Mouse (Mus musculus): ENCODE data around the gene Fbxo9. TPM values are rescaled to one million over a fixed set of nuclear protein-coding genes. Genes with fewer than 3 reads are reported as not detected.

Gene Fbxo9
- polyA plus RNA-seq, 1 experiment, result 93.3 TPM

DNA sequence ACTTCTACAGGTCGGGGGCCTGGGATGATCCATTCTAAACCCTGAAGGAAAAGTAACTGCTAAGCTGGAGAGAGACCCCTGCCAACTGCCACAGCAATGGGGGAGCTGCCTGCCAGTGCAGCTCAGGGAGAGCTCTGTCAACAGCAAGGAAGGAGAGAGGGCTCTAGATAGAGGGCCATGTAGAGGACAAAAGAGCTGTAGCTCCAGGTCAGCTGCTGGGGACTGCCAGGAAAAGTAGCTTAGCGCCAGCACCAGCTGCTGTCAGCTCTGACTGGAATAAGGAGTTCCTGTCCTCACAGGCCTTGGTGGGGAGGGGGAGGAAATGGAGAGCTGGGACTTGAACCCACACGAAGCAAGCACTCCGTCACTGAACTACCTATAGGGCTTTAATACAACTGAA is 20.3 kb downstream of the Fbxo9 start:
- WGBS, result 57% methylated on average over 4 of the region's 4 CpGs

DNA sequence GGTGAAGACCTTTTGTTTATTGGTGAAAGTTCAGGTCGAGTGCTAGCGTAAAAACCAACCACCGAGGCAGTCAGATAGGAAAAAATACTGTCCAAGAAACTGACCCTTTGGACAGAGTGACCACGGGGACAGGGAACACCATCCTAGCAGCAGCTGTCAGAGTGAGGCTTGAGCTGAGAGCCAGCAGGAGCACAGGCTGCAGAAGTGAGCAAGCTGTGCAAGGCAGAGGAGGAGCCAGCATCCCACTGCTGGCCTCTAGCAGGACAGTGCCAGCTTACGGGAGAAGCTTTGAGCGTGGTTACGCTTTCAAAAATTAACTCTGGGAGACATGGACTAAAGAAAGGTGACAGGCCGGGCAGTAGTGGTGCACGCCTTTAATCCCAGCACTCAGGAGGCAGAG is 21.1 kb downstream of the Fbxo9 start:
- peak; percentile 59 for DNase-seq

More for the DNA sequence above, 20.3 kb downstream of the Fbxo9 start:
- Histone ChIP-seq H3K27me3 (replicated peaks; ENCODE audit: control insufficient read depth, insufficient read depth, low read length) (no peaks in the 10 kb centered on the region), H3K4me1 (ENCODE audit: control insufficient read depth, insufficient read depth, low read length) (no peaks in the 10 kb centered on the region), H3K4me3 (ENCODE audit: insufficient read depth, low read depth, low read length) (no peak overlapping the region), H3K27ac (ENCODE audit: insufficient read depth, low read depth, low read length) (no peak overlapping the region), H3K36me3 (ENCODE audit: control insufficient read depth, insufficient read depth, low read length) (peaks cover 12% of the 10 kb centered on the region; the same call in 1 of the 2 replicates)
- DNase-seq, result no peak
- TF ChIP-seq CTCF (conservative IDR thresholded peaks at IDR 0.05; ENCODE audit: insufficient read depth, insufficient read length, low read depth, low read length) (no peak), POLR2A (IDR thresholded peaks at IDR 0.05; ENCODE audit: low read depth, low read length) (no peak)

DNA sequence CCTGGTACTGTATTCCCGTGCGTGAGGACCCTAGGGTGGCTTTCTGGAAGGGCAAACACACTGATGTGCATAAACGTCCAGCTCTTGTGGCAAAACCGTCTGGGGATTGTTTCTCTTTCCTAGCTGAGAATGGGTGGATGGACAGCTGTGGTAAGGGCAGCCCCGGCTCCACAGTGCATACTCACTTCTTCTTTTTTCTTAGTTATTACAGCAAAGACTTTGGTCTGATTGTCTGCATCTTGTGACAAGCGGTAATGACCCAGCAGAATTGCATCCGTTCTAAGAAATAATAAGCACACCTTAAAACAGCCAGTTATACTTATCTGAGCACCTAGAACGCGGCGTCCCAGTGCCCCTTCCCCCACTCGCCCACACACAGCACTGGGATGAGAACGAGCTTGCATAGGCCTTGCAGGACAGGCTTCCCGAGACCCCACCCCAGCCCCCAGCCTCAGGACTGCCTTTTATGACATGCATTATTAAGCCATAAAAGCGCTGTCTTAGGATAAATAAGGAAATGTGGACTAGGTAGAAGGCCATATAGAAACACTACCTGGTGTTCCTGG is 23.1 kb downstream of the Fbxo9 start:
- DNase-seq, result no peak
- WGBS, result 78% methylated on average over 14 of the region's 14 CpGs
- no peak overlapping the region for H3K27ac ChIP-seq (ENCODE audit: insufficient read depth, low read depth, low read length)
- no peak overlapping the region for H3K4me3 ChIP-seq (ENCODE audit: insufficient read depth, low read depth, low read length)
- TF ChIP-seq POLR2A (IDR thresholded peaks at IDR 0.05; ENCODE audit: low read depth, low read length), result no peak
- TF ChIP-seq CTCF (conservative IDR thresholded peaks at IDR 0.05; ENCODE audit: insufficient read depth, insufficient read length, low read depth, low read length), result no peak
- H3K36me3 ChIP-seq (ENCODE audit: control insufficient read depth, insufficient read depth, low read length), result peaks cover 15% of the 10 kb centered on the region
- H3K4me1 ChIP-seq (ENCODE audit: control insufficient read depth, insufficient read depth, low read length), result no peaks in the 10 kb centered on the region
- no peaks in the 10 kb centered on the region for H3K27me3 ChIP-seq (replicated peaks; ENCODE audit: control insufficient read depth, insufficient read depth, low read length)

More for the DNA sequence above, 21.1 kb downstream of the Fbxo9 start:
- peaks cover 13% of the 10 kb centered on the region; the same call in 1 of the 2 replicates for H3K36me3 ChIP-seq (ENCODE audit: control insufficient read depth, insufficient read depth, low read length)
- no peak for TF ChIP-seq POLR2A (IDR thresholded peaks at IDR 0.05; ENCODE audit: low read depth, low read length)
- no peak for TF ChIP-seq CTCF (conservative IDR thresholded peaks at IDR 0.05; ENCODE audit: insufficient read depth, insufficient read length, low read depth, low read length)
- no peaks in the 10 kb centered on the region for H3K4me1 ChIP-seq (ENCODE audit: control insufficient read depth, insufficient read depth, low read length)
- H3K27ac ChIP-seq (ENCODE audit: insufficient read depth, low read depth, low read length), result no peak overlapping the region
- no peaks in the 10 kb centered on the region for H3K27me3 ChIP-seq (replicated peaks; ENCODE audit: control insufficient read depth, insufficient read depth, low read length)
- 53% methylated on average over 9 of the region's 9 CpGs for WGBS
- no peak overlapping the region for H3K4me3 ChIP-seq (ENCODE audit: insufficient read depth, low read depth, low read length)

DNA sequence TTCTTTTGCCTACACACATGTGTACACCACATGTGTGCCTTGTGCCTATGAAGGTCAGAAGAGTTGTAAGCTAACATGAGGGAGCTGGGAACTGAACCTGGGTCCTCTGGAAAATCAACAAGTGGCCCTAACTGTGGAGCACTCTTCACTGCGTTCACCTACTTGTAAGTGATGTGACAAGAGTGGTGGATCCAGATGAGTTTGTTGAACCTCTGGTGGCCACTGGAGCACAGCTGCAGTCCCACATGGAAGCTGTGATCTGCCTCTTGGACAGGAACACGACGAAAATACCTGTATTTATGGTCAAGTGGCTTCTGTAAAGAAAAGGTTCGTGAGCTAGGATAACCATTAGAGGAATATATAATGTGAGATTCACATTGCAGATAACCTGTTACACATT is 24.5 kb downstream of the Fbxo9 start:
- Histone ChIP-seq H3K36me3 (ENCODE audit: control insufficient read depth, insufficient read depth, low read length) (peaks cover 15% of the 10 kb centered on the region), H3K4me3 (ENCODE audit: insufficient read depth, low read depth, low read length) (no peak overlapping the region), H3K27ac (ENCODE audit: insufficient read depth, low read depth, low read length) (no peak overlapping the region), H3K4me1 (ENCODE audit: control insufficient read depth, insufficient read depth, low read length) (no peaks in the 10 kb centered on the region), H3K27me3 (replicated peaks; ENCODE audit: control insufficient read depth, insufficient read depth, low read length) (no peaks in the 10 kb centered on the region)
- 90% methylated on average over 4 of the region's 4 CpGs for WGBS
- DNase-seq, result no peak
- no peak for TF ChIP-seq POLR2A (IDR thresholded peaks at IDR 0.05; ENCODE audit: low read depth, low read length)
- no peak for TF ChIP-seq CTCF (conservative IDR thresholded peaks at IDR 0.05; ENCODE audit: insufficient read depth, insufficient read length, low read depth, low read length)

- 87% methylated on average over 7 of the region's 7 CpGs for WGBS
- no peaks in the 10 kb centered on the region for H3K4me1 ChIP-seq (ENCODE audit: control insufficient read depth, insufficient read depth, low read length)
- H3K27ac ChIP-seq (ENCODE audit: insufficient read depth, low read depth, low read length), result no peak overlapping the region
- peaks cover 11% of the 10 kb centered on the region for H3K36me3 ChIP-seq (ENCODE audit: control insufficient read depth, insufficient read depth, low read length)
- TF ChIP-seq POLR2A (IDR thresholded peaks at IDR 0.05; ENCODE audit: low read depth, low read length) (no peak), CTCF (conservative IDR thresholded peaks at IDR 0.05; ENCODE audit: insufficient read depth, insufficient read length, low read depth, low read length) (no peak)
- no peak overlapping the region for H3K4me3 ChIP-seq (ENCODE audit: insufficient read depth, low read depth, low read length)
- no peak for DNase-seq
- no peaks in the 10 kb centered on the region for H3K27me3 ChIP-seq (replicated peaks; ENCODE audit: control insufficient read depth, insufficient read depth, low read length)
Measured at GRCm38 (mm10) chr9:78081835-78082234, 27.0 kb downstream of the Fbxo9 start.

GRCm38 (mm10) chr9:78078240-78078639 is 30.6 kb downstream of the Fbxo9 start:
- peak; percentile 45 for DNase-seq
- 9% methylated on average over 2 of the region's 2 CpGs for WGBS
- Histone ChIP-seq H3K4me1 (ENCODE audit: control insufficient read depth, insufficient read depth, low read length) (no peaks in the 10 kb centered on the region), H3K4me3 (ENCODE audit: insufficient read depth, low read depth, low read length) (no peak overlapping the region), H3K27me3 (replicated peaks; ENCODE audit: control insufficient read depth, insufficient read depth, low read length) (no peaks in the 10 kb centered on the region), H3K36me3 (ENCODE audit: control insufficient read depth, insufficient read depth, low read length) (peaks cover 2% of the 10 kb centered on the region), H3K27ac (ENCODE audit: insufficient read depth, low read depth, low read length) (no peak overlapping the region)
- no peak for TF ChIP-seq CTCF (conservative IDR thresholded peaks at IDR 0.05; ENCODE audit: insufficient read depth, insufficient read length, low read depth, low read length)
- TF ChIP-seq POLR2A (IDR thresholded peaks at IDR 0.05; ENCODE audit: low read depth, low read length), result no peak

- WGBS, result 95% methylated on average over 3 of the region's 3 CpGs
Measured at GRCm38 (mm10) chr9:78075256-78075655, 33.6 kb downstream of the Fbxo9 start.

More at GRCm38 (mm10) chr9:78075256-78075655, 33.6 kb downstream of the Fbxo9 start:
- H3K4me1 ChIP-seq (ENCODE audit: control insufficient read depth, insufficient read depth, low read length), result no peaks in the 10 kb centered on the region
- DNase-seq, result no peak
- TF ChIP-seq POLR2A (IDR thresholded peaks at IDR 0.05; ENCODE audit: low read depth, low read length) (no peak), CTCF (conservative IDR thresholded peaks at IDR 0.05; ENCODE audit: insufficient read depth, insufficient read length, low read depth, low read length) (no peak)
- no peaks in the 10 kb centered on the region for H3K27me3 ChIP-seq (replicated peaks; ENCODE audit: control insufficient read depth, insufficient read depth, low read length)
- no peaks in the 10 kb centered on the region for H3K36me3 ChIP-seq (ENCODE audit: control insufficient read depth, insufficient read depth, low read length)
- no peak overlapping the region for H3K4me3 ChIP-seq (ENCODE audit: insufficient read depth, low read depth, low read length)
- no peak overlapping the region for H3K27ac ChIP-seq (ENCODE audit: insufficient read depth, low read depth, low read length)
